Mouse (Mus musculus): ENCODE results near the gene Tbcb. TPM values are rescaled to one million over a fixed set of nuclear protein-coding genes. Genes with fewer than 3 reads are reported as not detected.

Tbcb gene
- polyA plus RNA-seq (2014; fragmentation: Illumina TruSeq; extraction: RNeasy Lipid Tissue Mini Kit (QIAGEN cat#74804); ENCODE audit: low read depth, low replicate concordance): 7.1 TPM

DNA sequence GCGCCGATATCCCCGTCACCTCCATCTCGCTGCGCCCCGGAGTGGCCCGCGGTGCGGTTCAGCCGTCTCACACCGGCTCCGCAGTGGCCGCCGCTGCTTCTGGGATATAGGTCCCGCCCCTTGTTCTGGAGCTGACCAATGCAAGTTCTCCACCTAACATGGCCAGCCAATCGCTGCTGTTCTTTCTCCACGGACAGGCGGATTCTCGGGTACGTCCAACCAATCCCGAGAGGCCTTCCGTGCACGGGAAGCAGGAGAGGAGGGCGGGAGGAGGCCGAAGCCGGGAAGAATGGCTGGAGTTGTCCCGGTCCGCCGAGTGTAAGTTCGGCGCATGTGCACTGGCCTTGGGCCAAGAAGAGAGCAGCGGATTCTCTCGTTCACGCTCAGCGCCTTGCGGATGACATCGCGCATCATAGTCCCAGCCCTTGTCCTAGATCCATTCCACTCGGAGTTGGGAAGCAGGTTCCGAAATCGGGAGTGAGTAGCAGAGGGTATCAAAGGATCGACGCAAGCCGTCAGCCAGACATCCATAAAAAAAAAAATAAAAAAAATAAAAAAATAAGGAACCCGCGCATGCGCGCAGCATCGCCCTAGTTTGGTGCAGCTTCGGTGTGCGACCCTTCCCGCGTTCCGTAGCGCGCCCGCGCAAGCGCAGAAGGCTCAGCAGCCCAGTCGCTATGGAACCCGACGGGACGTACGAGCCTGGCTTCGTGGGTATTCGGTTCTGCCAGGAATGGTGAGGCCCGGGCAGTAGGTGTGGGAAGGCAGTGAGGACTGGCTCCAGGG is at the start of gene Tbcb, which contains the start of gene Polr2i:
Gene Tbcb, minus strand, starts transcription at position 604 of the 786 bp plus-strand sequence.
Gene Polr2i, plus strand, starts transcription at position 280 of the 786 bp plus-strand sequence.

DNA sequence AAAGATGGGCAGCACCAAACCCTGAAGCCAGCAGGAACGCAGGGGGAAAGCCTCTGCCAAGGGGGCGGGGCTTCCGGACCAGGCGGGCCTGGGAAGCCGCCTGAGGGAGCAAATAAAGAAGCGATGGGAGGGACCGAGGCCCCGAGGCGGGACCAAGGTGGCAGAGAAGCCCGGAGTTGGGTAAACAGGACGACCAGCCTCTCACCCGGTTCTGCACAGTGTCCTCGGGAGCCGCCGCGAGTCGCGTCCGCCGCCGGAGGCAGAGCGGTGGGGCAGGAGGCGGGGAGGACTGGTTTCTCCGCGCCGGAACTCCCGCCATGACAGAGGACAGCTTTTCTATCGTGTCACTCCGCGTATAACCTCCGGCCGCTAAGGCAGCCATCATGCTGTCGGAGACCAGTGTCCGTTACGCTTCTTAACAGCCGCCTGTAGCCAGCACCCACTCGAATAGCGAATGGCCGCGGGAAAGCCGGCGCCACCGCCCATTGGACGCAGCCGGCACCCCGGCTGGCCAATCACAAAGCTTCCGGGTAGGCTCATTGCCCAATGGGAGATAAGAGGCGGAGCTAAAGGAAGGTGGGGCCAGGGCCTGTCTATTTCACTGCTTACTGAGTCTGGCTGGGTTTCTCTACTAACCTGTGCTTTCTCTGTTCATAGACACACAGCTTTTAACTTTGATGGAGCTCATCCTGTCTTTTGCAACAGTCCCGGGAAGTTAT is 48.0 kb upstream of the Tbcb start, which contains the start of the genes Thap8 and Wdr62:
Gene Thap8, plus strand, starts transcription at position 144 of the 719 bp plus-strand sequence.
Gene Wdr62, minus strand, starts transcription at position 469 of the 719 bp plus-strand sequence.

DNA sequence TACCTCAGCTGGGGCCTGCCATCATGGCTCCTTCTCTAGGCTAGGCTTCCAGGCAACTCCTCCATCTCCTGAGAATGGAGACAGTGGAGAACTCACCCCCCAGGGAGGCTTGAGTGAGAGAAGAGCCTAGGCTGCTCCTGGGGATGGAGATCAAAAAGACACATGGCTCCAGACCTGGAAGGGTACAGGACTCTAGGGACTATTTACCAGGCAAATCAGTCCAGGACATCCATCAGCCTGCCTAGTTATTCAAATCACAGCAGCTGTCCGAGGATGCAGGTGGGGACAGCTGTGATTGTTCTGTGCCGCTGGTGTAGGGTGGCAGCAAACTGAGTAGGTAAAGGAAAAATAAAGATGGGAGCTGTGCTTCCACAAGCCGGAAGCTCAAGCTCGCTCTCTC is 3.6 kb upstream of the Tbcb start, which contains the start of gene Ovol3:
Gene Ovol3, minus strand, starts transcription at position 101 of the 400 bp plus-strand sequence.

DNA sequence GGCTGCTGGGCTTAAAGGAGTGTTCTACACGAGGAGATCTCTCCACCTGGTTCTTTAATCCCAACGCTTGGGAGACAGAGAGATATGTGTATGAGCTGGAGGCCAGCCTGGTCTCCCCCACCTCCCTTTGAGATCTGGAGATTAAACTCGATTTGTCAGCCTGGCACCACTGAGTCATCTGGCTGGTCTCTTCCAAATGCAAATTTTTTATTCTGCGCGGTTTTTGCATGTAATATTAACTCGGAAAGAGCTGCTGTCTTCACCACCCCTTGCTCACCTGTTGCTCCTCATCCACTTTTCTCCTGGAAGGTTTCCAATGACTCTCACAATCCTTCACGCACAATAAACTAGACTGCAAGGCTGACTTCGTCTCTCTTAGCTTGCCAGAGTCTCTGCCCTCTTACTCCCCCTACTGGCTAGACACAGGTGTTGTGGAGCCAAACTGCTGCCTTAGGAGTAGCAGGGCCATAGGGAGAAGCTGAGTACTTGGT is 33.5 kb downstream of the Tbcb start, which contains the start of gene Capns1:
Gene Capns1, minus strand, starts transcription at position 331 of the 491 bp plus-strand sequence.

DNA sequence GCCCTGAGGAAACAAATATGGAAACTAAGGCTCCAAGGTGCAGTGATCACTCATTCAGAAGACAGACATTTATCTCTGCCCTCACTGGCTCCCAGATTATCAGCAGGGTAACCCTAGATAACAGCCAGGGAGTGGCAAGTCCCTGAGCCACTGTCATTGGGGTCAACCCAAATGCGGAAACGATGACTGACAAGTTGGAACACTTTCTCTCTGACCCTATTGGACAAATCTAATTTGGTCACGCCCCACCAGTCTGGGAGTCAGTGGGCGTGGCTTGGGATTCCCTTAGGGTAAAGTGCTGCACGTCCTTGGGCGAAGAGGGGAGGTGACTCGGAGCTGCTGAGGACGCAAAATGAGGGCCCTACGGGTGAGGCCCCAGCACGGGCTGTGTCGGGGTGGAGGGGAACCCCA is 48.2 kb downstream of the Tbcb start, which contains the start of gene Cox7a1:
Gene Cox7a1, plus strand, starts transcription at position 266 of the 411 bp plus-strand sequence.

Other genes starting within 250 kb of the Tbcb start
- 5.6 TPM for gene Zfp568, start 248.3 kb downstream of the Tbcb start, polyA plus RNA-seq (2014; fragmentation: Illumina TruSeq; extraction: RNeasy Lipid Tissue Mini Kit (QIAGEN cat#74804); ENCODE audit: low read depth, low replicate concordance)
- gene Zfp14, start 180.9 kb downstream of the Tbcb start, polyA plus RNA-seq (2014; fragmentation: Illumina TruSeq; extraction: RNeasy Lipid Tissue Mini Kit (QIAGEN cat#74804); ENCODE audit: low read depth, low replicate concordance): 7.2 TPM
- 1.8 TPM for gene Zfp82, start 159.4 kb downstream of the Tbcb start, polyA plus RNA-seq (2014; fragmentation: Illumina TruSeq; extraction: RNeasy Lipid Tissue Mini Kit (QIAGEN cat#74804); ENCODE audit: low read depth, low replicate concordance)
- gene Gm26920, start 141.9 kb downstream of the Tbcb start, polyA plus RNA-seq (2014; fragmentation: Illumina TruSeq; extraction: RNeasy Lipid Tissue Mini Kit (QIAGEN cat#74804); ENCODE audit: low read depth, low replicate concordance): not detected
- 2.0 TPM for gene Zfp566, start 141.7 kb downstream of the Tbcb start, polyA plus RNA-seq (2014; fragmentation: Illumina TruSeq; extraction: RNeasy Lipid Tissue Mini Kit (QIAGEN cat#74804); ENCODE audit: low read depth, low replicate concordance)
- 142 TPM for gene Zfp260, start 137.5 kb downstream of the Tbcb start, polyA plus RNA-seq (2014; fragmentation: Illumina TruSeq; extraction: RNeasy Lipid Tissue Mini Kit (QIAGEN cat#74804); ENCODE audit: low read depth, low replicate concordance)
- 3.9 TPM for gene Zfp382, start 110.3 kb downstream of the Tbcb start, polyA plus RNA-seq (2014; fragmentation: Illumina TruSeq; extraction: RNeasy Lipid Tissue Mini Kit (QIAGEN cat#74804); ENCODE audit: low read depth, low replicate concordance)
- gene Zfp146, start 62.5 kb downstream of the Tbcb start, polyA plus RNA-seq (2014; fragmentation: Illumina TruSeq; extraction: RNeasy Lipid Tissue Mini Kit (QIAGEN cat#74804); ENCODE audit: low read depth, low replicate concordance): 49.5 TPM
- gene Cox7a1, start 48.1 kb downstream of the Tbcb start, polyA plus RNA-seq (2014; fragmentation: Illumina TruSeq; extraction: RNeasy Lipid Tissue Mini Kit (QIAGEN cat#74804); ENCODE audit: low read depth, low replicate concordance): 2.9 TPM
- 171 TPM for gene Capns1, start 33.5 kb downstream of the Tbcb start, polyA plus RNA-seq (2014; fragmentation: Illumina TruSeq; extraction: RNeasy Lipid Tissue Mini Kit (QIAGEN cat#74804); ENCODE audit: low read depth, low replicate concordance)
- not detected for gene Polr2i, start 324 bp downstream of the Tbcb start, polyA plus RNA-seq (2014; fragmentation: Illumina TruSeq; extraction: RNeasy Lipid Tissue Mini Kit (QIAGEN cat#74804); ENCODE audit: low read depth, low replicate concordance)
- not detected for gene Ovol3, start 3.5 kb upstream of the Tbcb start, polyA plus RNA-seq (2014; fragmentation: Illumina TruSeq; extraction: RNeasy Lipid Tissue Mini Kit (QIAGEN cat#74804); ENCODE audit: low read depth, low replicate concordance)
- gene Thap8, start 47.8 kb upstream of the Tbcb start, polyA plus RNA-seq (2014; fragmentation: Illumina TruSeq; extraction: RNeasy Lipid Tissue Mini Kit (QIAGEN cat#74804); ENCODE audit: low read depth, low replicate concordance): not detected
- gene Wdr62, start 48.1 kb upstream of the Tbcb start, polyA plus RNA-seq (2014; fragmentation: Illumina TruSeq; extraction: RNeasy Lipid Tissue Mini Kit (QIAGEN cat#74804); ENCODE audit: low read depth, low replicate concordance): 0.12 TPM
- gene Clip3, start 59.5 kb upstream of the Tbcb start, polyA plus RNA-seq (2014; fragmentation: Illumina TruSeq; extraction: RNeasy Lipid Tissue Mini Kit (QIAGEN cat#74804); ENCODE audit: low read depth, low replicate concordance): 14.6 TPM
- 5.4 TPM for gene Alkbh6, start 76.4 kb upstream of the Tbcb start, polyA plus RNA-seq (2014; fragmentation: Illumina TruSeq; extraction: RNeasy Lipid Tissue Mini Kit (QIAGEN cat#74804); ENCODE audit: low read depth, low replicate concordance)
- 2.3 TPM for gene Syne4, start 82.5 kb upstream of the Tbcb start, polyA plus RNA-seq (2014; fragmentation: Illumina TruSeq; extraction: RNeasy Lipid Tissue Mini Kit (QIAGEN cat#74804); ENCODE audit: low read depth, low replicate concordance)
- 1.2 TPM for gene E130208F15Rik, start 89.5 kb upstream of the Tbcb start, polyA plus RNA-seq (2014; fragmentation: Illumina TruSeq; extraction: RNeasy Lipid Tissue Mini Kit (QIAGEN cat#74804); ENCODE audit: low read depth, low replicate concordance)
- 3.0 TPM for gene Sdhaf1, start 91.6 kb upstream of the Tbcb start, polyA plus RNA-seq (2014; fragmentation: Illumina TruSeq; extraction: RNeasy Lipid Tissue Mini Kit (QIAGEN cat#74804); ENCODE audit: low read depth, low replicate concordance)
- gene Lrfn3, start 130.5 kb upstream of the Tbcb start, polyA plus RNA-seq (2014; fragmentation: Illumina TruSeq; extraction: RNeasy Lipid Tissue Mini Kit (QIAGEN cat#74804); ENCODE audit: low read depth, low replicate concordance): 1.4 TPM
- gene Tyrobp, start 181.5 kb upstream of the Tbcb start, polyA plus RNA-seq (2014; fragmentation: Illumina TruSeq; extraction: RNeasy Lipid Tissue Mini Kit (QIAGEN cat#74804); ENCODE audit: low read depth, low replicate concordance): 3.2 TPM
- gene Hcst, start 187.6 kb upstream of the Tbcb start, polyA plus RNA-seq (2014; fragmentation: Illumina TruSeq; extraction: RNeasy Lipid Tissue Mini Kit (QIAGEN cat#74804); ENCODE audit: low read depth, low replicate concordance): not detected
- not detected for gene Nfkbid, start 189.5 kb upstream of the Tbcb start, polyA plus RNA-seq (2014; fragmentation: Illumina TruSeq; extraction: RNeasy Lipid Tissue Mini Kit (QIAGEN cat#74804); ENCODE audit: low read depth, low replicate concordance)
- 8.6 TPM for gene Aplp1, start 213.3 kb upstream of the Tbcb start, polyA plus RNA-seq (2014; fragmentation: Illumina TruSeq; extraction: RNeasy Lipid Tissue Mini Kit (QIAGEN cat#74804); ENCODE audit: low read depth, low replicate concordance)
- not detected for gene Kirrel2, start 225.4 kb upstream of the Tbcb start, polyA plus RNA-seq (2014; fragmentation: Illumina TruSeq; extraction: RNeasy Lipid Tissue Mini Kit (QIAGEN cat#74804); ENCODE audit: low read depth, low replicate concordance)
- gene Nphs1, start 226.0 kb upstream of the Tbcb start, polyA plus RNA-seq (2014; fragmentation: Illumina TruSeq; extraction: RNeasy Lipid Tissue Mini Kit (QIAGEN cat#74804); ENCODE audit: low read depth, low replicate concordance): not detected

All from adrenal gland, adult 10 weeks (tissue).